Mouse (Mus musculus): Measurements from ENCODE around the gene Gm45716.

- TF ChIP-seq CTCF (IDR thresholded peaks at IDR 0.05; ENCODE audit: control insufficient read depth, insufficient read depth, insufficient replicate concordance, low read depth, low read length) (no peak), POLR2A (IDR thresholded peaks at IDR 0.05; ENCODE audit: control insufficient read depth, low read depth, low read length) (no peak)
Measured at GRCm38 (mm10) chr11:90241874-90242273, 54.4 kb downstream of the Gm45716 start.
